Mouse (Mus musculus) lung, postnatal 0 days (tissue): ENCODE measurements around the gene Nptn. TPM values are rescaled to one million over a fixed set of nuclear protein-coding genes. Genes with fewer than 3 reads are reported as not detected.

Source experiments
- ATAC-seq: fragments of 200-750 bp; cut with Nextera tagmentation; 2 replicates; pipeline ENCODE4 v1.8.0; 2017; ENCODE audit warnings: moderate library complexity
- DNase-seq: peaks from one replicate; pipeline ENCODE4 v3.0.0-alpha.2; 2016; ENCODE audit warnings: low spot score
- H3K27ac ChIP-seq: fragments of 300-500 bp; sonication (generic); 2 replicates; pipeline ENCODE4 v1.5.1; 2014; ENCODE audit warnings: antibody characterized with exemption, mild to moderate bottlenecking, low read length, mixed read lengths
- H3K27me3 ChIP-seq: fragments of 300-500 bp; sonication (generic); replicated peaks from 2 replicates; pipeline ENCODE4 v1.6.1; 2014; ENCODE audit warnings: low read length, mixed read lengths; ENCODE audit not compliant: insufficient read depth
- H3K36me3 ChIP-seq: fragments of 300-500 bp; sonication (generic); 2 replicates; pipeline ENCODE4 v1.6.1; 2014; ENCODE audit warnings: low read length, mixed read lengths; ENCODE audit not compliant: insufficient read depth
- H3K4me1 ChIP-seq: fragments of 300-500 bp; sonication (generic); 2 replicates; pipeline ENCODE4 v1.6.1; 2014; ENCODE audit warnings: antibody characterized with exemption, low read depth, low read length, mixed read lengths; ENCODE audit not compliant: insufficient read depth
- H3K4me2 ChIP-seq: fragments of 300-500 bp; sonication (generic); replicated peaks from 2 replicates; pipeline ENCODE4 v1.6.1; 2014; ENCODE audit warnings: low read depth, mild to moderate bottlenecking, low read length, moderate library complexity, mixed read lengths
- H3K4me3 ChIP-seq: fragments of 300-500 bp; sonication (generic); 2 replicates; pipeline ENCODE4 v1.5.1; 2014; ENCODE audit warnings: low read depth, low read length
- H3K9ac ChIP-seq: fragments of 300-500 bp; sonication (generic); replicated peaks from 2 replicates; pipeline ENCODE4 v1.6.1; 2014; ENCODE audit warnings: low read depth, mild to moderate bottlenecking
- H3K9me3 ChIP-seq: fragments of 300-500 bp; sonication (generic); 2 replicates; pipeline ENCODE4 v1.6.1; 2016; ENCODE audit warnings: low read length, mixed read lengths
- CTCF ChIP-seq: IDR thresholded peaks from 2 replicates; pipeline ENCODE4 v1.5.1; 2016; ENCODE audit warnings: antibody characterized with exemption, mild to moderate bottlenecking
- EP300 ChIP-seq: IDR thresholded peaks from 2 replicates; pipeline ENCODE4 v1.6.1; 2016; ENCODE audit warnings: antibody characterized with exemption, mild to moderate bottlenecking, control low read depth
- whole genome bisulfite sequencing: fragments of 180-500 bp; shearing (Covaris S2); extraction: QIAGEN DNeasy Blood & Tissue Kit; methylation state at CpG from one replicate; pipeline ENCODE4 v1.1.7; 2014; 5-methylcytosine and 5-hydroxymethylcytosine counted together
- polyA plus RNA-seq: library from polyadenylated mRNA; unstranded; fragments of >200 nt; fragmentation: Nextera tagmentation; extraction: Ambion mirVana; gene quantifications from 2 replicates; pipeline ENCODE4 v1.2.1, GENCODE M21; 2015

The Nptn gene
- polyA plus RNA-seq, 1 experiment from 2014 or later, result 132 TPM

DNA sequence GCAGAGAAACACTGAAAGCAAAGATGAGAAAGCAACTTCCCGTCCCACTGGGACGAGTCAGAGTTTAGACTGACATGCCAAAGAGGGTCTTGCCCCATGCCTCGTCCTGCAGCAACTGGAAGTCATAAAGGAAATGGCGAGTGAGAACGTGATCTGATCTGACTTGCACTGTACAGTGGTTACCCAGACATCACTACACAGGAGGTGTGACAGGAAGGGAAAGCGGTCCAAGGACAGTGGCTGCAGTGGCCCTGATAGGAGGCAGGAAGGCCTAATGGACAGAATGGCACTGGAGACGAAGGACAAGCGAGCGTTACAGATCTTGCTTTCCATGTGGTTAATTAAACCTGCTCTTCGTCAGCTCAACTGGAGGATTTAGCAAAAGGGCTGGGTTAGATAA lies 103.2 kb downstream of the Nptn start:
- H3K36me3 ChIP-seq, result no peaks in the 10 kb centered on the region
- H3K4me2 ChIP-seq, result no peak overlapping the region
- no peak overlapping the region for H3K27ac ChIP-seq
- ATAC-seq, result no peak
- H3K4me1 ChIP-seq, result no peaks in the 10 kb centered on the region
- H3K9me3 ChIP-seq, result no peaks in the 10 kb centered on the region
- no peaks in the 10 kb centered on the region for H3K27me3 ChIP-seq
- 66% methylated on average over 10 of the region's 10 CpGs for WGBS
- no peak overlapping the region for H3K9ac ChIP-seq
- no peak for TF ChIP-seq EP300
- TF ChIP-seq CTCF, result no peak
- no peak for DNase-seq
- H3K4me3 ChIP-seq, result no peak overlapping the region

DNA sequence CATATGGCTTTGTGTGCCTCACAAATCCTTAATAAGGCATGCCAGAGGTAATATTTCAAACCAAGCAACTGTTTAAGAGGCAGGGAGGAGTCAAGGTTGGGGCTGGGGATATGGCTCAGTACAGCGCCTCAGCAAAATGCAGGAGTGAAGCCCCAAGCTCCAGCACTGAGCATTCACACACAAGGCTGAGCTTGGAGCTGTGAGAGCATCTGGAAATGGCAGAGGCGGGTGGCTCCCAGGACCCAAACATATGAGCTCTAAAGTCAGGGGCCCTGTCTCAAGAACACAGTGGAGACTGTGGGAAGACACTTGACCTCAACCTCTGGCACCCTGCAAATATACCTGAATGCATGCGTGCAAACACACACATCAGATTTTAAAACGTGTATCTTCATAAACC lies 106.0 kb downstream of the Nptn start:
- no peak for DNase-seq
- TF ChIP-seq CTCF, result no peak
- no peak for TF ChIP-seq EP300
- no peaks in the 10 kb centered on the region for H3K27me3 ChIP-seq
- no peak for ATAC-seq
- H3K27ac ChIP-seq, result no peak overlapping the region
- no peaks in the 10 kb centered on the region for H3K9me3 ChIP-seq
- no peak overlapping the region for H3K4me2 ChIP-seq
- 78% methylated on average over 4 of the region's 4 CpGs for WGBS
- no peak overlapping the region for H3K4me3 ChIP-seq
- H3K9ac ChIP-seq, result no peak overlapping the region
- H3K36me3 ChIP-seq, result no peaks in the 10 kb centered on the region
- H3K4me1 ChIP-seq, result no peaks in the 10 kb centered on the region

DNA sequence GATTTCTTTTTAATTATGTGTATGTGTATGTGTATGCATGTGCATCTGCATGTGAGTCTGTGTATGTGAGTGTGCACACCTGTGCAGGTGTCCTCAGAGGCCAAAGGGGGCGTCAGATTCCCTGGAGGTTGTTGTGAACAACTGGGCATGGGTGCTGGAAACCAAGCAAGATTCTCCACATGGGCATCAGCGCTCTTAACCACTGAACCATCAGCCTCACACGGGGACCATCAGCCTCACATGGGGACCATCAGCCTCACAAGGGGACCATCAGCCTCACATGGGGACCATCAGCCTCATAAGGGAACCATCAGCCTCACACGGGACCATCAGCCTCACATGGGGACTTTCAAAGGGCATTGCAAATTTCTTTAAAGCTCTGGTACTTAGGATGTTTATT lies 108.7 kb downstream of the Nptn start:
- ATAC-seq, result no peak
- no peak overlapping the region for H3K9ac ChIP-seq
- H3K4me1 ChIP-seq, result no peaks in the 10 kb centered on the region
- no peaks in the 10 kb centered on the region for H3K9me3 ChIP-seq
- DNase-seq, result no peak
- H3K27ac ChIP-seq, result no peak overlapping the region
- no peaks in the 10 kb centered on the region for H3K27me3 ChIP-seq
- no peaks in the 10 kb centered on the region for H3K36me3 ChIP-seq
- 69% methylated on average over 4 of the region's 4 CpGs for WGBS
- TF ChIP-seq CTCF, result no peak
- TF ChIP-seq EP300, result no peak
- no peak overlapping the region for H3K4me2 ChIP-seq
- H3K4me3 ChIP-seq, result no peak overlapping the region

DNA sequence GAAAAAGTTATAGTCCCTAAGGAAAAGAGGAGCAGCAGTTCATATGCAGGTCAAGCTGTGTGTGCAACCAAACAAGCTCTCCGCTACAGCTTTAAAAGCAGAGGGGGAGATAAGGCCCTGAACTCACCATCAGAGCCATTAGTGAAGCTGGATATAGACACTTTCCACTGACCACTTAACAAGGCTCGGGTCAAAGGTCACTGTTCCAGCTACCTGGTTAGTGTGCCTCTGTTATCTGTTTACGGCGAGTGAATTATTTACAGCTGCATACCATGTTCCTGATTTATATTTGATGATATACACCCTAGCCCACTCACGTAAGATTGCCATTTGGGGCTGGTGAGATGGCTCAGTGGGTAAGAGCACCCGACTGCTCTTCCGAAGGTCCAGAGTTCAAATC lies 109.4 kb downstream of the Nptn start:
- WGBS, result 77% methylated on average over 7 of the region's 7 CpGs

DNA sequence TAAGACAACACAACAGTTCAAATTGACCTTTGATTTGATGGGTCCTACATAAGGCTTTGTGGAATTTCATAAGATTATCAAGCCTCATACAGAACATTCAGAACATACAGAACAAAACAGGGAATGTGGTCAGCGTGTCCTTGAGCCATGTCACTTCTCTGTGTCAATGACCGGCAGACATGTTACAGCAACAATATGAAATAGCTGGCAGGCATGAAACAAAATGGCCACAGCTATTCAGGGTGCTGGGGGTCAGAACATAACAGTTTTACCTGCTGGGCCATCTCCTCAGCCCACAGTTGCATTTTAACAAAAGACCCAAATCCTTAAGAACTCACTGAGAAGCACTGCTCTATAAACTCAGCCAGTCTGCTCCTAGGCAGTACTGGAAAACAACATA lies 116.4 kb downstream of the Nptn start:
- WGBS, result 92% methylated on average over 2 of the region's 2 CpGs
- no peak for ATAC-seq
- Histone ChIP-seq H3K9ac (no peak overlapping the region), H3K4me3 (no peak overlapping the region), H3K27ac (no peak overlapping the region), H3K36me3 (no peaks in the 10 kb centered on the region), H3K4me1 (no peaks in the 10 kb centered on the region), H3K4me2 (no peak overlapping the region), H3K27me3 (no peaks in the 10 kb centered on the region), H3K9me3 (no peaks in the 10 kb centered on the region)
- no peak for DNase-seq
- TF ChIP-seq CTCF (no peak), EP300 (no peak)

More for the DNA sequence above, 109.4 kb downstream of the Nptn start:
- H3K4me3 ChIP-seq, result no peak overlapping the region
- DNase-seq, result no peak
- H3K27me3 ChIP-seq, result no peaks in the 10 kb centered on the region
- ATAC-seq, result no peak
- TF ChIP-seq CTCF (no peak), EP300 (no peak)
- no peaks in the 10 kb centered on the region for H3K9me3 ChIP-seq
- H3K9ac ChIP-seq, result no peak overlapping the region
- H3K27ac ChIP-seq, result no peak overlapping the region
- no peaks in the 10 kb centered on the region for H3K4me1 ChIP-seq
- no peaks in the 10 kb centered on the region for H3K36me3 ChIP-seq
- H3K4me2 ChIP-seq, result no peak overlapping the region

DNA sequence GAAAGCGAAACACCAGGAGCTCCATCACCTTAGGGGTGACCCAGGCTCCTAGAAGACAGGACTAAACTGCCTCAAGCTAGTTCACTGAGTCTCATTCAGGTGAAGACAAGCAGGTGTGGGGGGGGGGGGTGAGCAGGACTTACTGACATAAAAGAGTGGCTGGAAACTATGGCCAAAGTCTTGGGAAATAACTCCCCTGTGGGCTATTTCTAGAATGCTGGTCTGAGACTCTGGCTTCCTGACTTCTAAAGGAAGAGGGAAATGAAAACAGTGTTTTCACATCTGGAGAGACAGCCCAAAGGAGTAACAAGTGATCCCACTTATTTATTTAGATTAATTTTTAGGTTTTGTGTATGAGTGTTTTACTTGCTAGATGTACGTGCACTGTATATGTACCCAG lies 119.7 kb downstream of the Nptn start:
- Histone ChIP-seq H3K36me3 (no peaks in the 10 kb centered on the region), H3K27ac (no peak overlapping the region), H3K9ac (no peak overlapping the region), H3K4me1 (no peaks in the 10 kb centered on the region), H3K27me3 (no peaks in the 10 kb centered on the region), H3K4me3 (no peak overlapping the region), H3K9me3 (no peaks in the 10 kb centered on the region), H3K4me2 (no peak overlapping the region)
- no peak for ATAC-seq
- TF ChIP-seq CTCF (no peak), EP300 (no peak)
- WGBS, result 64% methylated on average over 2 of the region's 2 CpGs
- DNase-seq, result no peak

DNA sequence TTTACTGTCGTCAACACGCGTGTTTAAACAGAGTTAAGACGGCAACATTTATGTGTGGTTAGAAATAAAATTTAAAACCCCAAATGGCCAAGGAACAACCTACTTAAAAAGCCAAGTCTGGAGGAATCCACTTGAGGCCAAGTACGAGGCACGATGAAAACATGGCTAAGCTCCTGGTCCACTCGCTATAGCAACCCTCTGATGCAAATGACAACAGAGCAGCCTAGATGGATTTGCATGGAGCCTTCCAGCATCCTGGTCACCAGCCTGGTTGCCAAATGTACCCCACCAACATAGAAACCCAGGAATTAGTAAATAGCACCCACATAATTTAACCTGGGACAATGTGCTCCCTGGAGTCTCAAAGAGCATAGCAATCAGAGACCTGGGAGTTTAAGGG lies 121.7 kb downstream of the Nptn start:
- 68% methylated on average over 7 of the region's 7 CpGs for WGBS
- Histone ChIP-seq H3K4me2 (no peak overlapping the region), H3K4me1 (no peaks in the 10 kb centered on the region), H3K27me3 (no peaks in the 10 kb centered on the region), H3K9ac (no peak overlapping the region), H3K36me3 (no peaks in the 10 kb centered on the region), H3K9me3 (no peaks in the 10 kb centered on the region), H3K27ac (no peak overlapping the region), H3K4me3 (no peak overlapping the region)
- ATAC-seq (no peak), DNase-seq (no peak)
- TF ChIP-seq CTCF, result no peak
- TF ChIP-seq EP300, result no peak
